Mouse (Mus musculus) testis, postnatal 10 days (tissue): Measurements from ENCODE around the gene Med12l.
A peak's percentile ranks its signal among the peaks of the same experiment; 100 is the strongest.

Experiments used
- DNase-seq: peaks from one replicate; pipeline ENCODE4 v3.0.0; 2021; ENCODE audit warnings: low spot score

Gene Med12l

GRCm38 (mm10) chr3:59005271-59005995, at the start of gene Med12l:
Gene Med12l, plus strand, starts transcription at chr3:59005825.
- peak; percentile 77 for DNase-seq

- no peak for DNase-seq
These were observed 44.5 kb upstream of the Med12l start for GRCm38 (mm10) chr3:58961166-58961565.

- DNase-seq, result no peak
These were observed 28.2 kb upstream of the Med12l start for GRCm38 (mm10) chr3:58977413-58977812.

GRCm38 (mm10) chr3:58977906-58978622, 27.6 kb upstream of the Med12l start:
- no peak for DNase-seq

GRCm38 (mm10) chr3:58980579-58980978, 25.0 kb upstream of the Med12l start:
- DNase-seq, result no peak

- DNase-seq, result peak; percentile 67
These were observed 22.5 kb upstream of the Med12l start for GRCm38 (mm10) chr3:58982896-58983837.

GRCm38 (mm10) chr3:58983838-58984598, 21.6 kb upstream of the Med12l start:
- DNase-seq, result no peak

- DNase-seq, result no peak
These were observed 19.8 kb upstream of the Med12l start for GRCm38 (mm10) chr3:58985816-58986215.

- no peak for DNase-seq
These were observed 16.3 kb upstream of the Med12l start for GRCm38 (mm10) chr3:58989374-58989773.

GRCm38 (mm10) chr3:58990556-58990955, 15.1 kb upstream of the Med12l start:
- no peak for DNase-seq

- no peak for DNase-seq
These were observed 13.5 kb upstream of the Med12l start for GRCm38 (mm10) chr3:58992122-58992521.

- no peak for DNase-seq
These were observed 12.0 kb upstream of the Med12l start for GRCm38 (mm10) chr3:58993619-58994018.

- DNase-seq, result no peak
These were observed 1.9 kb upstream of the Med12l start for GRCm38 (mm10) chr3:59003756-59004155.

GRCm38 (mm10) chr3:59005996-59006730, 538 bp downstream of the Med12l start:
- peak; percentile 74 for DNase-seq

GRCm38 (mm10) chr3:59006731-59007441, 1.3 kb downstream of the Med12l start:
- DNase-seq, result peak; percentile 79

GRCm38 (mm10) chr3:59010276-59010675, 4.7 kb downstream of the Med12l start:
- DNase-seq, result no peak

- DNase-seq, result no peak
These were observed 10.2 kb downstream of the Med12l start for GRCm38 (mm10) chr3:59015698-59016412.

GRCm38 (mm10) chr3:59016501-59016900, 10.9 kb downstream of the Med12l start:
- no peak for DNase-seq

GRCm38 (mm10) chr3:59021236-59021635, 15.6 kb downstream of the Med12l start:
- no peak for DNase-seq

GRCm38 (mm10) chr3:59022251-59022650, 16.6 kb downstream of the Med12l start:
- no peak for DNase-seq
